Mouse (Mus musculus): ENCODE measurements around the gene Sema4a. TPM values are rescaled to one million over a fixed set of nuclear protein-coding genes. Genes with fewer than 3 reads are reported as not detected.

Sema4a gene
- total RNA-seq, 2 experiments from 2014 or later = 68.7 to 71.2 TPM

DNA sequence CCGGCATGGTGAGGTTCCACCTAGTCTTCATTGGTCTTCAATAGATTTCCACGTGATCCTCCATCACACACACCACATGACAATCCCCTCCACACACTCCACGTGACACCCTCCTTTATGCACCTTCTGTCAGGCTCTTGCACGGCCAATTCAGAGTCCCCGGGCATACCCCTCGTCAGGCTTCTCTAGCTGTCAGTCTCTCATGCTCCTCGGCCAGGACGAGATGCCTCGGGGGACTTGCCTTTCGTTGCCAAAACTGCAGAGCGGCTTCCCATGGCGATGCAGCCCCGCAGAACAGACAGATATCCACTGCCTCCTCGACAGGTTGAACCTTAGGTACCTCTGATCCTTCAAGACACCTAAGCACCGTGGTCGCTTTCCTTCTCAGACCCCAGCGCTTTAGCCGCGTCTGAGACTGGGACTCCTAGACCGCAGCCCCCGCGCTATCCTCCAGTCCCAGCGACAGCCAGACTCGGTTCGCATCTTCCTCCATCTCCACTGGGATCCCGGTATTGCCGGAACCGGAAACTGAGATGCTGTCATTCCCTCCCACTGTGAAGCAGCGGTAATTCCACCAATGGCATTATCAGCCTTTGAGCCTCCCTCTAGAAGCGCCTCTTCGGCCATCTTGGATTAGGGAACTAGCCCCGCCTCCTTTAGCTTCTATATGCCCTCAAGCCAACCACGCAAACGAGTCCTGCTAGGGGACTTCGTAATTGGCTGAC is 36.2 kb downstream of the Sema4a start, which contains the start of gene Slc25a44:
Gene Slc25a44 (minus strand): TSS at position 535 of the 725 bp plus-strand sequence.
- peak within 1 kb of the TSS; percentile 81 for H3K4me3 ChIP-seq
- TF ChIP-seq CTCF (IDR thresholded peaks at IDR 0.05) = no peak
- DNase-seq (ENCODE audit: extremely low spot score in 1 of 2, low spot score in 2 of 2) = peak; percentile 92 to 93
- H3K27ac ChIP-seq = peak within 1 kb of the TSS; percentile 93
- intact Hi-C loops (cut with DNase I) = loop anchor here (2.0 to 5.0 kb wide), 2 partner anchors 14 to 43 kb away; partner anchors contain the start of gene Pmf1

DNA sequence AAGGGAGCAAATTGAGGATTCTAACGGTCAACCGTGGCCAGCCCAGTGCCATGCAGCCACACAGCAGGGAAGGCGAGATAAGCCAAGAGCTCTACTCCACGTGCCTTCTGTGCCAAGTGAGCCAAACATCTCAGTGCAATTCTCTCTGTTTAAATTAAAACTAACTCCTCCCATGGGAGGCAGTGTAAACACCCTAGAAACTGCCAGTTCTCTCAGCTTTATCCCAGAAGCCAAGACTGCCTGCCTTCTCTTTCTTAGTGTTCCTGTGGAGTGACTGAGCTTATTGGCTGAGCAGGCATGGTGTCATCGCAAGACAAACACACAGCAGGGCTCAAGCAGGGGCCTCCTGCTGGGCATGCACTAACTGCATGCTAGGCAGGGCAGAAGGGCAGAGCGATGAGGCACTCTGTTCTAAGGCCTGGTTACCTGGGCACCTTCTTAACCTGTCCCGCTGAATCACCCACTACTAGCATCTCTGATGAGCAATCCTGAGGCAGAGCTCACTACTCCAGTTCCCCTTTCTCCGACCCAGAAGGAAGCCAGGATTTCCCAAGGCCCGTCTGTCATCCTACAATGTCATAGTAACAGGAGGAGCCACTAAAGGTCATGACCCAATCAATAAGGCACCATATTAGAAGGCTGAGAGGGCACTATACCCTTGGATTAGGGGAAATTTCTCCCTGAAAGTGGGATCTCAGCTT is 38.8 kb downstream of the Sema4a start:
- no peak; the same call in none of the 2 replicates for TF ChIP-seq CTCF (IDR thresholded peaks at IDR 0.05)
- no peak overlapping the region for H3K27ac ChIP-seq
- peak overlapping the region; percentile 17; the same call in 1 of the 2 replicates for H3K4me3 ChIP-seq
- no peak for DNase-seq (ENCODE audit: extremely low spot score in 1 of 2, low spot score in 2 of 2)
- intact Hi-C loops (cut with DNase I) = no loop called here

DNA sequence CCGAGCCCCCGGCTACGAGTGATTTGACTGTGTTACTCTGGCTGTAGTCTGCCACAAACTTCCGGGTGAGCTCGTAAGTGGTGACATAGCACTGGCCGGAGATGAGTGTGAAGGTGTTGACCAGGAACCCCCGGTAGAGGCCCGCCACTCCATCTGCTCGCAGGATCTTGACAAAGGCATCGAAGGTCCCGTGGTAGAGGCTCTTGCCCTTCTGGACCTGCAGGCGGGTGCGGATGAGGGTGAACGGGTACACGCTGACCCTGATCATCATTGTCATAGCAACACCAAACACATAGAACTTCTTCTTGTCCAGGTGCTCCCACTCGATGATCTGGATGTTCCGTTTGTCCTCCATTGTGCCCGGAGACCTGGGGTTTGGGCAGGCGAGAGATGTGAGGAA is 40.2 kb downstream of the Sema4a start:
- no peak for TF ChIP-seq CTCF (IDR thresholded peaks at IDR 0.05)
- intact Hi-C loops (cut with DNase I) = no loop called here
- no peak overlapping the region for H3K27ac ChIP-seq
- no peak overlapping the region for H3K4me3 ChIP-seq
- no peak for DNase-seq (ENCODE audit: extremely low spot score in 1 of 2, low spot score in 2 of 2)

DNA sequence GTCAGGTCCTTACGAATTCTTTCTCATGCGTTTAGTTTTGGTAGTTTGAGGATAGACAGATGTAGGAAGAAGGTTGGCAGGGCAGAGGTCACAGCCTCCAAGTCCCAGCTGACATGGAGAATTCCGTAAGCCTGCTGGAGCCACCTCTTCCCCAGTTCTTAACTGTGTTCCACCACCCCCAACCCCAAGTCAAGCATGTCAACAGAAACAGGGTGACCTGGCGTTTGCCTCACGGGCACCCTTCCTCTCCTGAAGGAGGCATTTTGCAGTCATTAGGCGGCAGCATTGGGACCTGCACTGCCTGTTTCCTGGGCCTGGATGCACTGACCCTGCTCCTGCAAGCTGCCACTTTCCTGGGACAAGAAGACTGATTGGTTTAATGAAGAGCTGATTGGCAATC is 43.0 kb downstream of the Sema4a start:
- intact Hi-C loops (cut with DNase I) = no loop called here
- H3K27ac ChIP-seq = no peak overlapping the region
- no peak for TF ChIP-seq CTCF (IDR thresholded peaks at IDR 0.05)
- DNase-seq (ENCODE audit: extremely low spot score in 1 of 2, low spot score in 2 of 2) = no peak
- H3K4me3 ChIP-seq = no peak overlapping the region

DNA sequence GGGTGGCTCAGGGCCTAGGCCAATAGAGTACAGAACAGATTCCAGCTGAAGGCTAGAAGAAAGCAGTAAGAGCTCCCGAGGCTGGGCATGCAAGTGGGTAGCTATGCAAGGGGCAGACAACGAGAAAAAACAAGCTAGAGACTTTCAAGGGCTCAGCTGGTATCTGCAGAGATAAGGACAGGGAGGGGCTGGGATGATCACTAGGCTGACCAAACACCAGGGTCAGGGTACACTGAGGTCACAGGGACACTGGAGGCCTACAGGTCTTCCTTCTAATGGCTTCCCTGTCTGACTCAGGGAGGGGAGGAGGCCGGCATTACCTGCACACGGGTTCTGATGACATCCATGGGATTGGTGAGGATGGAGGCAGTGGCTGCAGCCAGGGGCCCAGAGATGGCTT is 45.3 kb downstream of the Sema4a start:
- no peak for TF ChIP-seq CTCF (IDR thresholded peaks at IDR 0.05)
- intact Hi-C loops (cut with DNase I) = no loop called here
- H3K4me3 ChIP-seq = no peak overlapping the region
- no peak for DNase-seq (ENCODE audit: extremely low spot score in 1 of 2, low spot score in 2 of 2)
- no peak overlapping the region for H3K27ac ChIP-seq

DNA sequence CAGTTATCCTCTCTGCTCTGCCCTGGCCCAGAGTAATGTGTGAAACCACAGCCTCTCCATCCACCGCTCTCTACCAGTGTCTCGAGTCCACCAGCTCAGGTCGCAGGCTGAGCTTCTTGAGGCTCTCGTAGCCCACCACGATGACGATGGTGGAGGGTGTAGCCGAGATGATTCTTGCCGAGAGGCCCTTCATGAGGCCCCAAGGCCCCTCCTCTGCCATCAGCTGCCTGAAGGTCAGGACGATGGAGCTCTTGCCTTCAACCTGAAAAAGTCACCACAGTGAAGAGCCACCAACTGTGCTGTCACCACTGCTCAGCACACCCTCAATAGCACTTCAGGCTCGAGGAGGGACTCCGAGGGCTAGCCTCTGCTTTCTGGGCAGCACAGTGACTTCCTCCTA is 48.3 kb downstream of the Sema4a start:
- intact Hi-C loops (cut with DNase I) = no loop called here
- DNase-seq (ENCODE audit: extremely low spot score in 1 of 2, low spot score in 2 of 2) = no peak
- no peak overlapping the region for H3K27ac ChIP-seq
- TF ChIP-seq CTCF (IDR thresholded peaks at IDR 0.05) = no peak
- no peak overlapping the region for H3K4me3 ChIP-seq

DNA sequence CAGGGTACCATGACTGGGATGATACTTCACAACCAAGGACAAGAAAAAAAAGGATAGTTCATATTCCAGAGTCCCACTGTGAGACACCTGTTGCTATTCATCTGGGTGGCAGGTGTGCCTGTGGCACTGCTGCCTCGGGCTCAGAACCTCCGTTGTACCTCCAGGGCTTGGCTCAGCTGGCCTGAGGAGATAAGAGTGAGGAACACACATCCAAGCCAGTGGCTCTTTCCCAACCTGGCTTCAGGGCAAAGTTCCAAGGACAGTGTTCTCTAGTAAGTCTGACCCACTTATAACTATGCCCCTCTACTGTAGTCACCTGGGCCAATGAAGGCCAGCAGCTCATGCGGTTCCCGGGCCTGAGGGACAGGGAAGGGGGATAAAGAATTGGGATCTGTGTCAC is 49.3 kb downstream of the Sema4a start:
- TF ChIP-seq CTCF (IDR thresholded peaks at IDR 0.05) = no peak
- Histone ChIP-seq H3K27ac (no peak overlapping the region), H3K4me3 (no peak overlapping the region)
- DNase-seq (ENCODE audit: extremely low spot score in 1 of 2, low spot score in 2 of 2) = no peak
- intact Hi-C loops (cut with DNase I) = loop anchor here (2.0 kb wide), 1 partner anchor 13 kb away; the partner anchor contains the start of gene Slc25a44

DNA sequence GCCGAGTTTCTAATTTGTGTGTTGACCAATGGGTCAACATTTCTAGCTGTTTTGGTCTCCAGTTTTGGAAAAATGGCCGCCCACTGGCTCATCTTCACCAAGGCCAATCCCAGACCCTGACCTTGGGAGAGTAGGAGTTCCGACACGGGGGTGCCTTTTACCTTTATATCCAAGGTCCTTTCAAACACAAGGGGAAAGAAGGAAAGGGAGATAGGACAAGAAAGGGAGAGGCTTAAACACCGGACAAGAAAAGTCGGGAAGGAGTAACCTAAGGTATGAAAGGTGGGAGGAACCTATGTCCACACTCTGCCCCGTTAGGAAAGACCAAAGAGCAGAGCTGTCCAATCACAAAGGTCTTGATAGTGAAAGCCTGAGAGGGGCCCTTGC is 50.3 kb downstream of the Sema4a start:
- DNase-seq (ENCODE audit: extremely low spot score in 1 of 2, low spot score in 2 of 2) = no peak
- peak overlapping the region; percentile 95 for H3K27ac ChIP-seq
- H3K4me3 ChIP-seq = peak overlapping the region; percentile 61
- intact Hi-C loops (cut with DNase I) = loop anchor here (1.0 to 2.0 kb wide), 2 partner anchors 14 to 26 kb away; partner anchors contain the start of gene Slc25a44
- no peak for TF ChIP-seq CTCF (IDR thresholded peaks at IDR 0.05)

DNA sequence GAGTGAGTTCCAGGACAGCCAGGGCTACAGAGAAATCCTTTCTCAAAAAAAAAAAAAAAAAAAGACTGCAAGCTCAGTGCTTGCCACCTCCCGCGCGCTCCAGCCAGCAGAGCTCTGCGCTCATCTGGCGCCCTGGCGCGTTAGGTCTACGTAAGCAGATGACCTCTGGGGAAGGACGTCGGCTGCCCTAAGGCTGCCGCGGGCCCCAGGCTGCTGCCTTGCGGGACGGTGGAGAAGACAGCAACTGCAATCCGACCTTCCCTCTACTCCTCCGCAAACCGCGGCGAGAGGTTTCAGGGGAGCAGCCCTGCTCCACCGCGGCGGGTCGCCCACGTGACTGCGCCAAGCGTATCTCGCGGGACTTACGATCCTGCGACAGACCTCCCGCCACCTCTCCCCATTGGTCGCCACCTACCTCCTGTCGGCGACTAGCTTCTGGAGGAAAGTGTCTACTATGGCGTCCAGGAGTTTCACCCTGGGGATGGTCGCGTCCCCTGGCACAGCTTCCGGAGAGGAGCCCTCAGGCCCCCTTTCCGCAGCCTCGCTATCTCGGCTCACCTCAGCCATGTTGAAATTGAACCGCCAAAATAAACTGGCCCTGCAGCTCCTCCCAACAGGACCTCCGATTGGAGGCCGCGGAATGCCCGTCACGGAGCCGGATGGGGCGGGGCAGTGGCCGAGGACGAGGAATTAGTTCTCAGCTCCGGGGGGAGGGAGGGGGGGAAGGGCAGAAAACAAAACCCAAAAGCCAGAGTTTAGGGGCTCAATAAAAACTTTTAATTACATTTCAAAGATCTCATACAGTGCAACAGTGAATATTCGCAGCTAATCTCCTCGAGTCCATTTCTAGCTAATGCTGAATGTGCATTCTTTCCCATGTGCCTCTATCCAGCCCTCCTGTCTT is 51.0 kb downstream of the Sema4a start, which contains the start of gene Pmf1:
Gene Pmf1 (minus strand): TSS at position 591 of the 904 bp plus-strand sequence.
- intact Hi-C loops (cut with DNase I) = loop anchor here (1.0 to 5.0 kb wide), 3 partner anchors 15 to 117 kb away; partner anchors contain the start of gene Slc25a44
- peak within 1 kb of the TSS; percentile 61 for H3K4me3 ChIP-seq
- peak within 1 kb of the TSS; percentile 95 for H3K27ac ChIP-seq
- no peak; the same call in 1 of the 2 replicates for TF ChIP-seq CTCF (IDR thresholded peaks at IDR 0.05)
- DNase-seq (ENCODE audit: extremely low spot score in 1 of 2, low spot score in 2 of 2) = peak; percentile 84 to 86

DNA sequence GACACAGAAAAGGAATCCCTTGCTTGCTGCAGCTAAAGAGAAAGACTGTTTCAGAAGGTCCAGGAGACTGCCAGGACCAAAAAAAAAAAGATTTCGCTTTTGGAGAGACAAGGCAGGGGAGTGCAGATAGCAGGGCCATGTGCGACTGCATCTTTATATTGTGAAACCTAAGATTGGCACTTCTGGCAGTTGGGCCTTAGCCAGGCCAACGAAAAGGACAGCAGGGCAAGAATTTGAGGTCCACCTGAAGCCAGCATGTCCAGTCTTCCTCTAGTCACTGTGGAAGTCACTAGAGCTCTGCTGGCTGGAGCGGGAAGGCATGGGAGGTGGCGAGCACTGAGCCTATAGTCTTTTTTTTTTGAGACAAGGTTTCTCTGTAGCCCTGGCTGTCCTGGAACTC is 52.0 kb downstream of the Sema4a start:
- H3K4me3 ChIP-seq = no peak overlapping the region
- no peak for DNase-seq (ENCODE audit: extremely low spot score in 1 of 2, low spot score in 2 of 2)
- intact Hi-C loops (cut with DNase I) = loop anchor here (5.0 kb wide), 1 partner anchor 118 kb away; no protein-coding TSS in a partner anchor
- TF ChIP-seq CTCF (IDR thresholded peaks at IDR 0.05) = no peak
- H3K27ac ChIP-seq = no peak overlapping the region

DNA sequence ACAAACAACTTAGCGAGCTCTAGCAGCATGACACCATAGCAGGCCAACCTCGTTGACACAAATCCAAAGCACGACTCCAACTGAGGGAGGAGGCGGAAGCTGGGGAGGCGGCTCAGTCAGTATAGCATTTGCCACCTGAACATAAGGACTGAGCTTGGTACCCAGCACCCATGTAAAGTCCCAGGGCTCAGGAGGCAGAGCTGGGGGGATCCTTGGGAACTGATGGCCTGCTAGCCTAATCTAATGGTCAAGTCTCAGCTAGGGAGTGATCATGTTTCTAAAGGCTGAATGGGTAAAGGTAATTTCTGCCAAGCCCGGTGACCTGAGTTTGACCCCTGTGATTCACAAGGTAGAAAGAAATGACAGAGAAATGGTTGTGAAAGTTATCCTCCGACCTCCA is 53.5 kb downstream of the Sema4a start:
- intact Hi-C loops (cut with DNase I) = loop anchor here (1.0 to 5.0 kb wide), 2 partner anchors 60 to 120 kb away; no protein-coding TSS in a partner anchor
- Histone ChIP-seq H3K27ac (no peak overlapping the region), H3K4me3 (no peak overlapping the region)
- no peak for DNase-seq (ENCODE audit: extremely low spot score in 1 of 2, low spot score in 2 of 2)
- no peak for TF ChIP-seq CTCF (IDR thresholded peaks at IDR 0.05)
